Mouse (Mus musculus): ENCODE data around the gene Snapin.

Snapin gene

DNA sequence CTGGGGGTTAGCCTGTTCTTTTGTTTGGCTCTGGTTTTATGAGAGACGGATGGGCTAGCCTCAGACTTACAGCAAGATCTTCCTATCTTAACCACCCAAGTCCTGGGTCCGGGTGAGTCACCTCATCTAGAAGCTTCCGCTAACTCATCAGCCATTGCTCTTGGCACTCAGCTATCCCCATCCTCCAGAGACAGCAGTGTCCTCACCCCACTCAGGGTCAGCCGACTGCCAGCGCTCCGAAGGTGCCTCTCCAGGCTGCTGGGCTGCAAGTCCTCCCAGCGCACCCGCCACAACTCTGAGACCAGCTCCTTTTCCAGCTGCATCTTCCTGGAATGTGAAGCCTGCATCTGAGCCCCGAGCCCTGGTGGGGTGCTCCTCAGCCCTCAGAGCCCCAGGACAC, 31.1 kb downstream of the Snapin start:
- in situ Hi-C loops (cut with MboI, MseI), result loop anchor here (5.0 kb wide), 1 partner anchor 42 kb away; no protein-coding TSS in a partner anchor

DNA sequence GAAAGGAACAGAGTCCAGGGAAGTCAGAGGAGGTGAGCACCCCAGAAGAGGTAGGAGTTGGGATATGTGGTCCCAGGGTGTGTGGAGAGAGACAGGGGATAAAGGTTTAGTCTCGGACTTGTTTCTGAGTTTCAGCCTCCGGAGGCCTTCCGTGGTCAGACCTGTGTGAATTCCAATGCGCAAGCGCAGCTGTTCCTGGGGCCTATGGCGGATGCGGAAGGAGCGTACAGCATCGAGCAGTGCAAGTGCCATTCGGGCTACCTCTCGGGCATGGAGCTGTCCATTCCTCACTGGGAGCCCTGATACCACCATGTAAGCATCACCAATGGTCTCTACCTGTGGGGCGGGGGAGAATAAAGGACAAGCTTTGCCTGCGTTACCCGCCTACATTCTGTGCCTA, 35.9 kb downstream of the Snapin start:
- in situ Hi-C loops (cut with MboI, MseI), result loop anchor here (5.0 kb wide), 1 partner anchor 38 kb away; no protein-coding TSS in a partner anchor

DNA sequence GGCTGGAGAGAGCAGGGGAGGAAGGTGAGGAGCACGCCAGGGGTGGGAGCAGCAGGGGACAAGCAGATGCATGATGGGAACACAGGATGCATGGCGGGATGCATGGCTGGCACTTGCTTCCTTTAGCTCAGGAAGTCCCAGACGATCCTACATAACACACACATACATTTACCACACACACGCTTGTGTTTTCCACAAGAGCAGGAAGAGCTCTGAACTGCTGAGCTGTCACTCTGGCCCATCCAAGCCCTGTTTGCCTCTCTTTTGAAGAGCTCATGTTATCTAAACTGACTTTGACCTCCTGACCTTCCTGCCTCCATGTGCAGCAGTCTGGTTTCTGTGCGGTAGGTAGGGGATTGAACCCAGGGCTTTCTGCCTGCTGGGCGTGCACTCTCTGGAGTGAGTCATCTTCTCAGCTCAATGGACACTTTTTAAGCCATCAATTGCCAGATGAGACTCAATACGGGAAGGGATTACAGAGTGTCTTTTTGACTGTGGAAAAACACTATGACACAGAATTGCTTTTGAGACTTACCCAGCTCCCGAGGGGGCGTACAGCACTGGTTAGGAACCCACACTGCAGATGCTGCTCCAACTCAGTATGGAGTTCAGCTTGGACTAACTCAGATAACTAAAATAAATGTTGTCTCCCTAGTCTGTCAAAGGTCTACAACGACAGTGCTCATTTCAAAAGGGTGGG, 39.3 kb downstream of the Snapin start:
- in situ Hi-C loops (cut with MboI, MseI), result no loop called here

DNA sequence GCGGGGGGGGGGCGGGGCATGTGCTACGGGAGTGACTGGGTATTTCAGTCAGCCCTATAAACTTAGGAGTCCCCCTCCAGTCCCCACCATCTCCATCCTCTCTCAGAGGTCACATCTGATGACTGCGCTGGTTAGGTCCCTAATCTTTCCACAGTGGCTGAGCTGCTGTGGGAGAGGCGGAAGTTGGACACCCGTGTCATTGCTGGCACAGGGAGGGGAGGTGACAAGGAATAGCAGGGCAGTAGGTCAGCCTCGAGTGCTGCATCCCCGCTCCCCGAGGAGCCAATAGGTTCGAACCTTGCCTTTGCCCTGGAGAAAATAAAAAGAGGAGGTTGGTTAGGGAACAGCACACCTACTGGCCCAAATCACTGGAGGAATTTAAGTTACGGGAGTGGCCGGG, 40.0 kb downstream of the Snapin start:
- in situ Hi-C loops (cut with MboI, MseI), result no loop called here

DNA sequence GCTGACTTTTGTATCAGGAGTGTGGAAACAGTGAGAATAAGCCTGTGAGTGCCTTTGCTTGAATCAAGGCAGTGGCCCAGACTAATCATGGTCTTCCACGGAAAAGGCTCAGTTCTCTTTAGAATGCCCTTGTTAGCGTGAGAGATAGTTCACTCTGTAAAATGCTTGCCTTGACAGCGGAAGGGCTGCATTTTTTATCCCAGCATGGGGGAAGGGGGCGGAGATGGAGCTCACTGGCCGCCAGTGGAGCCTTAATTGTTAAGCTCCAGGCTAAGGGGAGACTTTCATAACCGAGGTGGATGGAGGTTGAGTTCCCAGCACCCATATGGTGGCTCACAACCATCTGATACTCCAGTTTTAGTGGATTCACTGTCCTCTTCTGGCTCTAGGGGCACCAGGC, 42.2 kb downstream of the Snapin start:
- in situ Hi-C loops (cut with MboI, MseI), result no loop called here

DNA sequence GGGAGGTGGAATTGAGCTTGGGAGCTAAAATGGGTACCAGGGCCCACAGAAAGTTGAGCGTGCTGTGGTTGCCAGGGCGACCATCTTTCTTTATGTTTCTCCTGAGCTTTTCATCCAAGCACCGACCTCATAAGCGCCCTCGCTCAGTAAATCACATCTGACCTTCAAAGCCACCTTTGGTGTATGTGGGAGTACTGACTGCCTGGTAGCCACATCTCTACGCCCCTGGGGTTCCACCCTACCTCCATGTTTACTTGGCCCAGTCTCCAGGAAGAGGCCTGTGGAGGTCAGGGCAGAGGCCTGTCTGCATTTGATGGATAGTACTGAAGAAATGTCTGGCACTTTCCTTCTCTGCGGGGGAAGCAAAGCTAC, 43.7 kb downstream of the Snapin start:
- in situ Hi-C loops (cut with MboI, MseI), result no loop called here

DNA sequence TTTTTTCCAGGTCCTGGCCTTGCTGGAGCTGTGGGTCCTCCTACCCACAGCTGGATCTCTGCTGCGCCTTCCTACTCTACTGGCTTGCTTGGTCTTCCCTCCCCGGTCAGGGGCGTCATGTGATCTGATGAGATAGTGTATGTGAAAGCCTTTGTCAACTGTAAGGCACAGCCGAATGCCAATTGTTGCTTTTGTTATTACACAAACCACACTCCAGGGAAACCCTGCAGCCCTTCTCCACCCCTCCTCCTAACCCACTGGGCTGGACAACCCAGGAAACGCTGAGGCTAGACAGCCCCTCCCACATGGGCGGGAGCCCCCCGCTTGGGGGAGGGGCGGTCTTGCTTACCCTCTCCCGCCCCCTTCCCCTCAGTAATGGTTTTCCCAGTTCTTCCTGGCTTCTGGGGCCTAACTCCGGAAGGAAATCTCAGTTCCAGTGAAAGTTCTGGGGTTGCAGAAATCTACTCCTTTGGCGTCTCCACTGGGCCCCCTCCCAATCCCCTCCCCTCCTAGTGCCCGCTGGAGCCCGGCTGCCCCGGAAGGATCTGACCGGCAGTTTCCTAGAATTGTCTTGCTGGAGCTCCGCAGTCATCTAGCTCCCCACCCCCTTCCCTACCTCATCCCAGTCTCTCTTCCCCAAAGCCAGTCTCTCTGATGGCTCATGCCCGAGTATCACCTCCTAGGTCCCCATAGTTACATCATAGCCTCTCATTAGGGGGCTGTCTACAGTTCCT, 44.3 kb downstream of the Snapin start:
- in situ Hi-C loops (cut with MboI, MseI), result no loop called here

DNA sequence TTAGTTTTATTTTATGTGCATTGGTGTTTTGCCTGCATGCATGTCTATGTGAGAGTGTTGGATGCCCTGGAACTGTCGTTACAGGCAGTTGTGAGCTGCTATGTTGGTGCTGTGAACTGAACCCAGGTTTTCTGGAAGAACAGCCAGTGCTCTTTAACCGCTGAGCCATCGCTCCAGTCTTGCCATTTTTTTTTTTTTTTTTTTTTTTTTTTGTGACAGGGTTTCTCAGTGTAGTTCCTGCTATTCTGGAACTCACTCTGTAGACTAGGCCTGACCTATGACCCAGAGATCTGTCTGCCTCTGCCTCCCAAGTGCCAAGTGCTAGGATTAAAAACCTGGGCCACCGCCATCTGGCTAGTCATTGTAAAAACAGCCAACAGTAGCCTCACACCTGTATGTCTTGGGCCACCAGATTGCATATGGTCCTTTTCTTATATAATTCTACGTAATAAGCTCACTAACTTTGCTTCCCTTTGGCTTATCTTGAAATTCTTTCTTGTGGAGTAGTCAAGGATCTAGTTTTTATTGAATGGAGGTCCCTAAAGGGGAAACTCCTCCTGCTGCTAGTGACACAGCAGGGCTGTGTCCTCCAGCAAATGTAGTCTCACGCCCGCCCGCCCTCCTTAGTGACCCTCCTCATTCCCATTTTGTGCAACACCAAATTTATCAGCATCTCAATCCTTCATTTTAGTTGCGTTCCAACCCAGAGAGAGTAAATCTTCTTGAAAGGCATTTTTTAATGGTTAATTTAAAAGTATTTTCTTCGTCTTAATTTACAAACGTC, 45.2 kb downstream of the Snapin start:
- in situ Hi-C loops (cut with MboI, MseI), result no loop called here

DNA sequence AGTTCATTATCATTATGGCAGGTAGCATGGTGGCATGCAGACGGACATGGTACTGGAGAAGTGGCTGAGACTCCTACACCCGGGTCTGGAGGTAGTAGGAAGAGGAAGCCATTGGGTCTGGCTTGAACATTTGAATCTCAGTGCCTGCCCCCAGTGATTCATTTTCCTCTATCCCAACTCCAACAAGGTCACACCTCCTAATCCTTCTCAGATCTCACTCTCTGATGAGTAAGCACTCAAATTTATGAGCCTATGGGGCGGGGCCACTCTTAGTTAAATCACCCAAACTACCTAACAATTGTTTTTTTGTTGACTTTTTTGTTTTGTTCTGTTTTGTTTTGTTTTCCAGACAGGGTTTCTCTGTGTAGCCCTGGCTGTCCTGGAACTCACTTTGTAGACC, 46.9 kb downstream of the Snapin start:
- in situ Hi-C loops (cut with MboI, MseI), result no loop called here

DNA sequence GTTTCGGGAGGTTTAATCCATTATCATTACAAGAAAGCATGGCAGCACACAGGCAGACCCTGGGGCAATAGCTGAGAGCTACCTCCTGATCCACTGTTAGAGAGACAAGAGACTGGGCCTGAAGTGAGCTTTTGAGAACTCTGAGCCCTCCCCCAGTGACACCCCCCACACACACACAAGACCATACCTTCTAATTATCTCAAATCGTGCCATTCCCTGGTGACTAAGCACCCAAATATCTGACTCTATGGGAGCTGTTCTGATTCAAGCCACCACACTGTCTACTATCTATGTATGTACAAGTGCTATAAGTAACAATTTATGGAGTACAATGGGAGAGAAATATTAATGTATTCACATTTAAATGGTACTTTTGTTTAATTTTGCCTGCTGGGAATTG, 50.1 kb downstream of the Snapin start:
- in situ Hi-C loops (cut with MboI, MseI), result no loop called here
